Mouse (Mus musculus) adrenal gland (tissue): Measurements from ENCODE around the gene Cln6.
"Not testable (repeated sequence)": the region's sequence is repeated elsewhere in the genome, so short reads cannot be mapped to it uniquely, and the experiment has no call there.

Experiments used
- intact Hi-C: fragments of 180-260 bp; cut with DNase I; formaldehyde crosslinking; loops from one replicate; pipeline ENCODE4 v1.15.1; 2025

Cln6 gene

DNA sequence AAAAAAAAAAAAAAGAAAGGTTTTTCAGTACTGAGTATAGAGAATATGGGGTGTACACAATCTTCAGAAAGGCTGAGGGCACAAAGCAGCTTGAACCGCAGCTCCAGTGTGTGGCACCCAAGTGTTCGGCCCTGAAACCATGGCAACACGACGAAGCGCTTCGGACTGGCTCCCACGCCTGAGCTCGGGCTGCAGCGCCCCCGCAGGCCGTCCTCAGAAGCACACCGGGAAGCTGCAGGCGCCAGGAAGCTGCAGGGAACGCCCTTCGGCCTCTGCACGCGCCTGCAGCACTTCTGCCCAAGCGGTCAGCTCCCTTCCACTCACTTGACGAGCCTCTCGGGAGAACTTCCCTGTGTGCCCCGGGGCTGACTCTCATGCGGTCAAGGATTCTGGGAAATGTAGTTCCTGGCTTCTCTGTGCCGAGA is 9.9 kb upstream of the Cln6 start:
- intact Hi-C loops, result no loop called here

DNA sequence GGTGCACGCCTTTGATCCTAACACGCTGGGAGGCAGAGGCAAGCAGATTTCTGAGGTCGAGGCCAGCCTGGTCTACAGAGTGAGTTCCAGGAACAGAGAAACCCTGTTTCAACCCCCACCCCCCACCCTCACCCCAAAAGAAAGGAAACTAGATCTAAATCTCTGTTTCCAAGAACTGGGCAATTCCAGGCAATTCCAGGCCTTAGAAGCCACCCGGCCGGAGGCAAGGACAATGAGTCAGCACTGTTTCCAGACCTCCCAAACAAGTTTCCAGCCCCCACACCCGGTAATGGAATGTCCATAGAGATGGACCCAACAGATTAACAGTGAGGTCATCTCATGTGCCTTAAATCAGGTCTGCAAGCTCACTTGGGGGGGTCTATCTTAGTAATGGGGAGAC is 8.7 kb upstream of the Cln6 start:
- intact Hi-C loops, result no loop called here

DNA sequence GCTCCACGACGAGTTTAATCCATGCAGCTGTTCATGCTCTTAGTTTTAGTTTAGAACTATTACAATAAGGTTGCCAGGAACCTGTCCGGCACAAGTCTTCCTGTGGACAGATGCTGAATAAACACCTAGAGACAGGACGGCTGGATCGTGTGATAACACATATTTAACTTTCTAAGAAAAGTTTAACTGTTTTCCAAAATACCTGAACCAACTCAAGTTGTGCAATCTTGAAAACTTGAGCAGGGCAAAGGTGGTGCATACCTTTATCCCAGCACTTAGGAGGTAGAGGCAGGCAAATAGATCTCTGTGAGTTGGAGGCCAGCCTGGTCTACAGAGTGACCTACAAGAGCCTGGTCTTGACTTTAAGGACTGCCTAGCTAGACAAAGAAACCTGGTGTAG is 3.7 kb upstream of the Cln6 start:
- intact Hi-C loops, result no loop called here

DNA sequence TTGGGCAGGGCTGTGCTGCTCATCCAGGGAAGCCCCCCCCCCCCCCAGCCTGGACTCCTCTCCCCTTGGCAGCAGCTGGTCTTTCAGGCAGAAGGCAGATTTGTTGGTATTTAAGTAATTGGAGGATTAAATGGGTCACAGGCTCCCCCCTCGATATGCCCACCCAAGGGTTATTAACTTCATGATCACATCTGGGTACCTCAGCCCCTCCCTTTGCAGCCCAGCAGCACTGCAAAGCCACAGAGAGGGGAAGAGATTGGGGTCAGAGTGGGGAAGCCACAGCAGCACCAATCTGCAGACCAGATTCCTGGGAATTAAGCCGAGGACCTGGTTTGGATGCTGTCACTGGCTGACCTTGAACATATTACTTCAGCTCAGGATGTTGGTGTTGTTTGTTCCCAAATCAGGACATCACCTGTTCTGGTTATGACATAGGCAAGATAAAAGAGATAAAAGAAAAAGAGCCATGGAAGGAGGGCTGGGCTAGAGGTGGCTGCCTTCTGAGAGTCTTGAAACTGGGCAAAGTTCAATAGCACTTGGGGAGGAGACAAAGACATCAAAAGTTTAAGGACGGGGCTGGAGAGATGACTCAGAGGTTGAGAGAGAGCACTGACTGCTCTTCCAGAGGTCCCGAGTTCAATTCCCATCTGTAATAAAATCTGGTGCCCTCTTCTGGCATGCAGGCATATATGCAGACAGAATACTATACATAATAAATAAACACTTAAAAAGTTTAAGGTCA is 2.7 kb upstream of the Cln6 start:
- intact Hi-C loops, result no loop called here

DNA sequence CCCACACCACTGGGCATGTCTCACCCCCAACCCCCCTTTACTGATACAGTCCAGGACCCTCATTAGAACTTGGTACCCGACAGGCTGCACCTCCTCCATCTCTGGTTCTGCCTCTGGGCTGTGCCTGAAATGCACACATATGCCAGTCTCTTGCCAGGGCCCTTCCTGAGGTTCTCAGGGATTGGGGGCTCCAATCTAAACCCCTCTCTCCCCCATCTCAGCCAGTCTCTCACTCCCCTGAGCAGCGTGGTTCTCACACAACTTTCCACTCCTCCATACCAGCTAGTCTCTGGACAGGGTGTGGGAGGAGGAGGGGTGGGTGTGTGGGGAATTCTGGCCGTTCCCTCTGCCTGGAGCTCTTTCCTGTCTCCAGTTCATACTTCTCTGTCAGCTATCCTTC is 974 bp upstream of the Cln6 start:
- intact Hi-C loops, result no loop called here

DNA sequence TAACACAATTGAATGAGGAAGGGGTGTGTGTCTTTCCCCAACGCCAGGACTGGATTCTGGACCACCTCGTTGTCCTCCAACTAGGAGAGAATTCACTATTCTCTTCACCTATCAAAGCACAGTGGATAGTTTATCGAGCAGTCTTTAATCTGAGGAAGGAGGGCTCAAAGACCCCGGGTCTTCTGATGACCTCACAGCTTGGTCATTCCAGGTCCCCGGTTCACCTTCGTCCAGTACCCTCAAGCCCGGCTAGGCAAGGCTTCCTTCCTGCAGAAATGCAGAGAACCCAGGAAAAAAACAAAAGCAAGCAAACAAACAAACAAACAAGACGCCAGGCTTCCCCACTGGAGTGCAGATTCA is 459 bp upstream of the Cln6 start:
- intact Hi-C loops, result no loop called here

DNA sequence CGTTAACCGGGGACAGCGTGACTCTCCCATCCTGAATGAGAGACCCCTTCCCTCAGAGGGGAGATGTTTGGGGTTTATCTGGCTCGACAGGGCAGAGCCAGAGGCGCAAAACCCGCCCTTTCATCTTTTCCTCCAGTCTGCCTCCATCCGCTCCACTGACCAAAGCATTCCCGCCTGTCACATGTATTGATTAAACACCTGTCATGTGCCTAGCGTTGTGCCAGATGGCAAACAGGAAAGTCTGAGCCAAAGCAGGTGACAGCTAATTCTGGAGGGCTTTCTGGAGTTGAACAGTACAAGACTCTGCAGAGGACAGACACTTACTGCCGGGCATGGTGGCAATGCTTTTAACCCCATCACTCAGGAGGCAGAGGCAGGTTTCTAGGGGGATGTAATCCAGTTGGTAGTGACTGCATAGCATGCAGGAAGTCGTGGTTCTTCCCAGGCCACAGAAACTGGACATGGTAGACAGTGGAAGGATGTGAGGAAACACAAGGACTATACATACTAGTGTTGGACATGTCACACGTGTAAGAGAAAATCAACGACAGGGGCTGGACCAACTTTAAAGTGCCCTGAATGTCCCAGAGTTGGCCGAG is 686 bp downstream of the Cln6 start:
- intact Hi-C loops, result no loop called here

DNA sequence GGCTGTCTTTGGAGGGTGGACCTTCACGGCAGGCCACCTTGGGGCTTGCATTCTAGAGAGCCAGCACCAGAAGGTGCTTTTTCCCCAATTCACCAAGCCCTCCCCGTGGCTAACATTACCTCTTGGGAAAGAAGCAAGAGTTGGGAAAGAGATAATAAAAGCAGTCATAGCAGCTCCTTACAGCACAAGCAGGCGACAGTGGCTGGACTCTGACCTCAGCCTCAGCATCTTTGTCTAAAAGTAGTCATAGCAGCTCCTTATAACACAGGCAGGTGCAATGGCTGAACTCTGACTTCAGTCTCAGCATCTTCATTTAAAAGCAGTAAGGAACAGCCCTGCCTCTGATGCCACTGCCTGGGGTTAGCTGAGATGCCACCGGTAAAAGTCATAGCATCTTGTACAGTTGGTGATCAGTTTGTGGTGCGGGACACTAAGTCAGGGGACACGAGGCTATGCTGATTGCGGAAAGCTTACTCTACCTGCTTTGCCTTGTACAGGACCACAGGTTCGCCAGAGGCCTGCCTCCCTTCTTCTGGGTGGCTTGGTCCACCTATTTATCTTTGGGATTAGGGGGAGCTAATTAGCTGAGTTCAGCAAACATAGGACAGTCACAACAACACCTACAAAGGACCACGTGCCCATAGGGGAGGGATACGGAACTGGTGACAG is 4.9 kb downstream of the Cln6 start:
- intact Hi-C loops, result no loop called here

DNA sequence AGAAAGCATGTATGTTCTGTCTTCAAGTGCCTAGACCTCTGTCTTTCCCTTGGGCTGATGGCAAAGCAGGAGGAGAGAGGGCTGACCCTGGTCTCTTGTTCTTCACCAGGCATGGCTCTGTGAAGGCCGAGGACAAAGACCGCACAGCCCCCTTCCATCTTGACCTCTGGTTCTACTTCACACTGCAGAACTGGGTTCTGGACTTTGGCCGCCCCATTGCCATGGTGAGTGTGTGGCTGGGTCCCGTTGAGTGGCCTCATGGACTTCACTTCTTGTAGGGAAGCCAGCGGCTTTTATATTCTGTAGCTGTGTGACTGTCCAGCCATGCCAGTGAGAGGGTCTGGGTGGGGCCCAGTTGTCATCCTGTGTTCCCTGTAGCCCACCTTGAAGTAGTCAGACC is 5.9 kb downstream of the Cln6 start:
- intact Hi-C loops, result no loop called here

DNA sequence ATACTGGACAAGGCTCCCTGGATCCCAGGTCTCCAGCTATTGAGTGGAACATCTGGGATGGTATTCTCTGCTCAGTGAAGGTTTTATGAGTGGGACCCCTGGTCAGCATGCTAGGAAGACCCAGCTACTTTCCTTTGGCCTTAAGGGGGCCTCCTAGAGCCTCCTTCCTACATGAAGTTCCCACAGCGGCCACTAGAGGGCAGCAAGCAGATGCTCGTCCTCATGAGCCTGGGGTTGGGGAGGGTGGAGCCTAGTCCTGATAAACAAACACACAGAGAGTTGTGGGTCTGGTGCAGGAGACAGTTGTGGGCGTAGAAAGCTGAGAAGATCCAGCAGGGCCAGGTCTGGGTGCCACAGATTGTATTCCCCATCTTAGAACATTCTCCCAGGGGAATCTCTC is 9.1 kb downstream of the Cln6 start:
- intact Hi-C loops, result loop anchor here (2.0 to 5.0 kb wide), 2 partner anchors 130 to 277 kb away; no protein-coding TSS in a partner anchor

DNA sequence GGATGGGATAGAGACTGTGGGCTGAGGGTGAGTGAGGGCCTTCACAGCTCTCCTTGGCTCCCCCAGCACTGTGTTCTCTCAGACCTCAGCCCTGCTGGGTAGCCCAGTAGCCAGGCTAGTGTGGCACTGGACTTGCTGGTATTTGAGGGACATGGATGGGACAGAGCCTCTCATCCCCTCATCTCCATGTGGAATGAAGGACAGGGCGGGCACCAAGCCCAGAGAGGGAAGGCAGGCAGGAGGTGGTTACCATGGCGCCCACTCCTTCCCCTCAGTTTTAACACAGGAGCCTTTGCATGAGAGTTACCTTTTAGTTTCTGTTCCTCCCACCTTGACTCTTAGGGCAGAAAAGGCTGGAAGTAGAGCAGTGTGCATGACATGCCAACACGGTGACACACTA is 10.1 kb downstream of the Cln6 start:
- intact Hi-C loops, result loop anchor here (5.0 kb wide), 1 partner anchor 129 kb away; no protein-coding TSS in a partner anchor

DNA sequence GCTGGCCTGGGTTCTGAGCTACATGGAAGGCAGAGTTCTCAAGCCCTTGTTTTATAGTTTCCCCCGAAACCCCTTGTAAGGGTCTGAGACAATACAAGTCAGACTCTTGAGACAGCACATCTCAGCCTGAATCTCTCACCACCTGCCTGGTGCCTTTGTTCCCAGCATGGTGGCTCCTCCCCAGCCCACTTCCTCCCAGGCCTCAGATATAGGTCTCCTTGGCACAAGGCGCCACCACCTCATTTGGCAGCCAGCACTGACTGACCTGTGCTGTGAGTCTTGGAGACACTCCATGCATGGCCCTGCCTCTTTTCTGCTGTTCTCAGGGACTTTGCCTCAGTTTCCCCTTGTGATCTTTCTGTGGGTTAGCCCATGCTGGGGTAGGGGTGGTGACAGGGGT is 13.0 kb downstream of the Cln6 start:
- intact Hi-C loops, result no loop called here

DNA sequence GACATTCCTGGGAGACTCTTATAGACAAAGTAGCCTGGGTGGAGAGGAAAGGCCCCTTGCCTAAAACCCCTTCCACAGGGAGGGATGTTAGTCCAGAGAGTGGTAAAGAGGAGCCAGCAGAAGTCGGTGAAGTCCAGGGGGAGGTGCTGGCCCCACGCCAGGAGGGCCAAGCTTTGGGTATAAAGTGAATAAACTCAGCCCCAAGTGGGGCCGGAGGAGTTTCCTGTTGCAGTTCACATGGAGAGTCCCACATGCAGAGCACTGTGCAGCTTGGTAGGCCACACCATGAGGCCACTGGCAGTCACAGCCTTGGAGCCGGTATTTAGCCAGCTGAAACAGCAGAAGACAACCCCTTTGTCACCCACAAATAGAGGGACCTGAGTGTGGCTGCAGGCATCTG is 15.9 kb downstream of the Cln6 start:
- intact Hi-C loops, result no loop called here

DNA sequence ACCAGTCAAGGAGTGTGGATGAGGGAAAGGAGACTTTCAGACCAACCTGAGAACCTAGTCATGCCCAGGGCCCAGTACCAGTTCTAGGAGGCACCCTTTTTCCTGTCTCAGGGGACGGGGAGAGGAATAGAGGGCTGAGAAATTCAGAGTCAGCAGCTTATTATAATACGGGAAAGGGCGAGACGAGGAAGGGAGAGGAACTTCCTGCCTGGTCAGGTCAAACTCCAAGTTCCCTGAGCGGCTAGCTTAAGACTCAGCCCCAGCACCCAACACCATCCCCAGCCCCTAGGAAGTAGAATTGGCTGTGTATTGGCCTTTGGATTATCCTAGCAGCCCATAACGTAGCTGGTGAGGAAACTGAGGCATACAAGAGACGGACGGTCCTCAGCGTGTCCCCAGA is 18.6 kb downstream of the Cln6 start:
- intact Hi-C loops, result no loop called here

DNA sequence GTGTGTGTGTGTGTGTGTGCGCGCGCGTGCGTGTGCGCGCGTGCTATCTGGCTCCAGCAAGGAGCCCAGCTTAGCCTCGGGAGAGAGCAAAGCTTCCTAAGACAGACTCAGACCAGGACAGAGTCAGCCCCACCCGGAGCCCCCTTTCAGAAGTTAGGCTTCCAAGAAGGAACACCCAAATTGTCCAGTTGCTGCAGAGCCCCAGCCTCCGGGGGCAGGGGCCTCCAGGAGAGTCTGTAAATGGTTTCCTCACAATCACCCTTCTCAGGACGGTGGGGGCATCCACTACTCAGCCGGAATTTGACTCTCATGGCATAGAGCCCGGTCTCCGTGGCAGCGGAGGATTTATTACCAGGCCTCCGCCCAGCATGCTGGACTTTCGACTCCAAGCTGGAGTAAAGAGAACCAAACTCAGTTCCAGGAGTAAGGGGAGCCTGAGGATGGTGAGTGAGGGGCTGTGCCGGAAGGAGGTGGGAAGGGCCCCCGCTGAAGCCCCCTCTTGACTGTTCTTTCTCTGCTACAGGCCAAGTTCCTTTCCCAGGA is 19.2 kb downstream of the Cln6 start, which contains the start of gene Calml4:
Gene Calml4 (plus strand): TSS at position 362 of the 543 bp plus-strand sequence.
- intact Hi-C loops, result no loop called here

DNA sequence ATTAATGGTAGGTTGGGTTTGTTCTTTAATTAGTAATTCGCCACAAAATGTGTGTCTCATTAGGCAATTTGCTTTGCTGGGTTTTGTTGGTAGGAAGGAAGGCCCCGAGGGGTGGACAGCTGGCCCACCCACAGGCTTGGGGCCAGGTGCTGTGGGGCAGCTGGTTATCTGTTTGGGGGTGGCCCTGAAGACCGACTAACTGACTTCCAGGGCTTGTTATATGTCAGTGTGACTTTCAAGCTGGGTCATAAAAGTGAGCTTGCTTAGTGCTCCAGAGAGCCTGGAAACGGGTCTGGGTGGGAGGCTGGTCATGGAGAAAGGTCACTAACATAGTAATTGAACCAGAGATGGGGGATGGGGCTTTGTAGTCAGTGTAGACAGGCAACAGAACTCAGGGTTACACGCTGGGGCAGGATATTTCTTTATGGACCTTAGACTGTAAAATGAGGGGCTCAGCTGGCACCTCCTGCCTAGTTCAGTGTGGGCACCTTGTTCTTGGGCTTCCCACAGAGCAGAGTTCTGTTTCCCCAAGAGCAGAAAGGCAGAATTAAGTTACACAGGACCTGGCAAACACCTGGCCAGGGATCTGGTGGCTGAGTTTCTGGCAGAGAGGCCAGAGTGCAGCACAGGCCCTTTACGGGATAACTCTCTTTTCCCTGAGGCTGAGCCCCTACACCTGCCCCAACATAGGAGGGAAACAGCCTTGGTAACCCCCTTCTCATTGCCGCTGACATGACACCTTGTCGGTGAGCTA is 19.9 kb downstream of the Cln6 start:
- intact Hi-C loops, result no loop called here

DNA sequence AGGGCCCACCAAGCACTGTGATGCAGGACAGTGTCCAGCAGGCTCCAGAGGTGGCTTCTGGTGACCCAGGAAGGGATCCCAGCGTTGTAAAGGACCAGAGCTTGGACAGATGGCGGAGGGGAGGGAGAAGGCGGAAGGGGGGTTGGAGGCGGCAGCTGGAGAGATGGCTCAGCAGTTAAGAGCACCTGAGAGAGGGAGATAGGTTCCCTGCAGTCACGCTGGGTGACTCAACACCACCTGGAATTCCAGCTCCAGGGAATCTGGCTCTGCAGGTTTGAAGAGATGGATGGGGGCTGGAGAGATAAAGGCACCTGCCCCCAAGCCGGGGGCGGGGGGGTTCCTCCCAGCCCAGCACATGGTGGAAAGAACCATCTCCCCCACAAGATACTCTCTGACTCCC is 21.5 kb downstream of the Cln6 start:
- intact Hi-C loops, result not testable (repeated sequence)

DNA sequence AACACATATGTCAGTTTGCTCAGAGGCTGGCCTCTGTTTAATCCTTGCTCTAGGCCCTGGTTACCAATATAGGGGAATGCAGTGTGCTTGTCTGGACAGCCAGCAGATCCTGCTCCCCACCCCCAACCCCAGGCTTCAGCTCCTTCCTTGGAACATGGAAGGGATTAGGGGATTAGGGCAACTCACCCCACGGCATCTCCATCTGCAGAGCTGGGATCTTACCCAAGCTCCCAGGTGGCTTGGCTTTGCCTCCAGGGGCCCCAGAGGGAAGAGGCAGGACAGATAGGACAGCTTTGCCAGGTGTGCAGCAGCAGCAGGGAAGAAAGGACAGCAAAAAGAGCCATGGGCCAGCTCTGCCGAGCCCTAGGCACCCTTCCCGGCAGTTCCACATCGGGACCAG is 22.3 kb downstream of the Cln6 start:
- intact Hi-C loops, result no loop called here

DNA sequence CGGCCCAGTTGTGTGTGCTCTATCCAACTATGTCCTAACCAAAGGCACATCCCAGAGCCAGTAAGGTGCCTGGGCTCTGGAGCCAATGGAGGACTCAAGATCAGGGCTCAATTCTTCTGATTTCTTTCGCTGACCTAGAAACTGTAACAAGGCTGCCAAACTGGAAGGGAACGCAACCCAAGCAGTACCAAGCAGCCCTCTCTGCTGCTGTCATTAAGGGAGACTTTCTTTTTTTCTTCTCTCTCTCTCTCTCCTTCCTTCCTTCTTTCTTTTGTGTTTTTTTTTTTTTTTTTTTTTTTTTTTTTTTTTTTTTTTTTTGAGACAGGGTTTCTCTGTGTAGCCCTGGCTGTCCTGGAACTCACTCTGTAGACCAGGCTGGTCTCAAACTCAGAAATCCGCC is 30.7 kb downstream of the Cln6 start:
- intact Hi-C loops, result not testable (repeated sequence)

DNA sequence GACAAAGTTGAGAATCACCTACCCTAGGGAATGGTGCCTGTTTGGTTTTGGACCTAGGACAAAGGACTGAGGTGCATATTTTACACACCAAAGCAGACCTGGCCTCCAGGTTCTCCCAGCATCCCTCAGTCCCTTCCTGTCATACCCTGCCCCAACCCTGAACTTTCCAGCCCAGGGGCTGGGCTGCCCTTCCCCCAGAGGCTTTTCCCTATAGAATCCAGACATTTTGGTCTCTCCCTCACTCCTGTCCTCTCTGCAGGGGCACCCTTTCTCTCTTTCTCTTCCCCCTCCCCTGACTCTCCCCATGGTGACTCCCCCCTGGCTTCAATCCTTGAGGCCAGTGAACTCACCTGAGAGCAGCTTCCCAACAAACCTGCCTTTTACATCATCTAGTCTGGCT is 32.1 kb downstream of the Cln6 start:
- intact Hi-C loops, result no loop called here

DNA sequence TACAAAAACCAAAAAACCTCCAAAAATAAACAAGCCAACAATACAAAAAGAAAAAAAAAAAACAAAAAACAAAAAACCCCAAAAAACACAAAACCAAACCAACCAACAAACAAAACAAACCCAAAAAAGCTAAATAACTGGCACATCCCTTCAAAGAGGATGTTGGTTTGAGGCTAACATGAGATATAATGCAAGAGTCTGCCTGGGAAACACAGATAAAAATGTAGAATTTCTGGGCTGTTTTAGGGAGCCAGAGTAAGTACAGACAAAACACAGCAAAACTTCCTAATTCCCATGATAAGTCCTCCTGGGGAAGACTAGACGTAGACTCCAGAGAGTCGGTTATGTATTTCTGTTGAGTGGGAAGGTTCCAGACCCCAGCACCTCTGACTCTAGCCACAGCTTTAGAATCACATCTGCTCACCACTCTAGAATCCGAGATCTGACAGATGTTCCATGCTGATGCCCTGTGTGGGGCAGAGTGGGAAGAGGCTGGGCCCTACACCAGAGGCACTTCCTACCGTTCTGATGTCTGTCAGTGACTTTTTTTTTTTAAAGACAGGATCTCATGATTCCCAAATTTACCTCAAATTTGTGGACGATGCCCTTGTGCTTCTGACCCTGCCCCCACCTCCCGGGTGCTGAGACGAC is 38.5 kb downstream of the Cln6 start:
- intact Hi-C loops, result no loop called here
